Mouse (Mus musculus) hindlimb bud, embryonic 11.5 days (tissue): ENCODE results near the gene Lgr4.

Experiments used
- DNase-seq: peaks from one replicate; pipeline ENCODE4 v3.0.0-alpha.2; 2012; ENCODE audit warnings: low read depth, low spot score; ENCODE audit errors: extremely low spot score

Lgr4 gene

GRCm38 (mm10) chr2:110007423-110008267 is 90.2 kb downstream of the Lgr4 start:
- DNase-seq: no peak

- no peak for DNase-seq
Observed at GRCm38 (mm10) chr2:110009449-110009848, 92.0 kb downstream of the Lgr4 start.

GRCm38 (mm10) chr2:110012184-110012725 is 94.8 kb downstream of the Lgr4 start:
- DNase-seq: no peak

- no peak for DNase-seq
Observed at GRCm38 (mm10) chr2:110017087-110017486, 99.6 kb downstream of the Lgr4 start.

- peak; percentile 82 for DNase-seq
Observed at GRCm38 (mm10) chr2:110017616-110018505, 100.4 kb downstream of the Lgr4 start, which contains the start of gene Ccdc34. Gene Ccdc34 (plus strand): TSS chr2:110017817.

GRCm38 (mm10) chr2:110019656-110020055 is 102.2 kb downstream of the Lgr4 start:
- DNase-seq: no peak

- DNase-seq: no peak
Observed at GRCm38 (mm10) chr2:110020430-110020829, 103.0 kb downstream of the Lgr4 start.

- no peak for DNase-seq
Observed at GRCm38 (mm10) chr2:110036265-110036664, 118.8 kb downstream of the Lgr4 start.

GRCm38 (mm10) chr2:110036665-110037064 is 119.2 kb downstream of the Lgr4 start:
- no peak for DNase-seq

GRCm38 (mm10) chr2:110037221-110037620 is 119.8 kb downstream of the Lgr4 start:
- no peak for DNase-seq

- no peak for DNase-seq
Observed at GRCm38 (mm10) chr2:110038341-110038740, 120.9 kb downstream of the Lgr4 start.

GRCm38 (mm10) chr2:110042861-110043760 is 125.7 kb downstream of the Lgr4 start:
- DNase-seq: no peak

- DNase-seq: no peak
Observed at GRCm38 (mm10) chr2:110058424-110058823, 141.0 kb downstream of the Lgr4 start.

- no peak for DNase-seq
Observed at GRCm38 (mm10) chr2:110063131-110063530, 145.7 kb downstream of the Lgr4 start.
